23 mouse cellular contexts compared by ENCODE assay signal in the genomic region with DNA sequence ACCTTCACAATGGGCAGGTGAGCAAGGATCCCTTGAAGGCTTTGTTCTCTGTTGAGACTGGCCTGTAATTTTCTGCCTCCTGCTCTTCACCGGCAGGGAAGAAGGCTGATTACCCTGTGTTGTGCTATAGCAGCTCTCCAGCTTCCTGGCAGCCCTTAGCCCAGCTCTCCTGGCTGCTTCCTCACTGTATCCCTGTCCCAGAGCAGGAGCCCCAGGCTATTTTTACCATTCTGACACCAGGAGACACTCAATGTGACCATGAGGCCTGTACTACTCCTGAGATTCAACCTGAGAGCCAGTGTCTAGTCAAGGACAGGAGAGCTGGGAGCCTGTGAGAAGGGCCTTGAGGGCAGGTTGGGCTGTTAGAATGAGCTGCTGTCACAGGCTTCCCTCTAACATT. TPM values are rescaled to one million over a fixed set of nuclear protein-coding genes. Genes with fewer than 3 reads are reported as not detected.
A peak's percentile ranks its signal among the peaks of the same experiment; 100 is the strongest.
DNase-seq lines count a peak whose midpoint lies in the region; ATAC-seq and TF ChIP-seq lines count a peak whose summit lies in the region.
"Had no signal": no experiment of that assay in that cellular context is flagged by ENCODE, and none has a peak within 500 bp of the region (broad histone marks: within the 10 kb centered on the region; RNA-seq: fewer than 3 reads in every experiment).

No protein-coding gene starts in this region.

- H3K4me3 ChIP-seq in gastrocnemius, adult 2 months = peak overlapping the region; percentile 98
- no peak overlapping the region for H3K4me3 ChIP-seq in heart, embryonic 12.5 days
- no peak overlapping the region for H3K4me3 ChIP-seq in forebrain, embryonic 15.5 days
- H3K4me3 ChIP-seq: embryonic facial prominence, embryonic 15.5 days; liver, embryonic 13.5 days; midbrain, embryonic 12.5 days had no signal

- no peaks in the 10 kb centered on the region for H3K27me3 ChIP-seq in heart, embryonic 12.5 days (replicated peaks)
- no peaks in the 10 kb centered on the region for H3K27me3 ChIP-seq in forebrain, embryonic 15.5 days
- H3K27me3 ChIP-seq: embryonic facial prominence, embryonic 15.5 days; liver, embryonic 13.5 days; midbrain, embryonic 12.5 days had no signal

- peaks cover 47% of the 10 kb centered on the region for H3K4me1 ChIP-seq in heart, embryonic 12.5 days (replicated peaks)
- peaks cover 18% of the 10 kb centered on the region for H3K4me1 ChIP-seq in forebrain, embryonic 15.5 days

- intact Hi-C loops in gastrocnemius, adult 2 months (cut with DNase I) = no loop called here
- intact Hi-C loops in gastrocnemius, postnatal 14 days (cut with DNase I; ENCODE audit: low total_unique reads) = no loop called here
- intact Hi-C loops in heart, postnatal 10 days (cut with DNase I) = no loop called here

- H3K27ac ChIP-seq in gastrocnemius, adult 2 months = peak overlapping the region; percentile 99
- peak overlapping the region; percentile 81 for H3K27ac ChIP-seq in heart, embryonic 12.5 days (ENCODE audit: poor library complexity, severe bottlenecking)
- no peak overlapping the region for H3K27ac ChIP-seq in forebrain, embryonic 15.5 days (replicated peaks)
- H3K27ac ChIP-seq: embryonic facial prominence, embryonic 15.5 days; liver, embryonic 13.5 days; midbrain, embryonic 12.5 days had no signal

- DNase-seq in gastrocnemius, adult 2 months = peak; percentile 79
- no peak for DNase-seq in gastrocnemius, postnatal 14 days
- DNase-seq in heart, adult 8-10 months (ENCODE audit: low spot score) = peak; percentile 62
- peak; percentile 66 to 72 for DNase-seq in heart, postnatal 10 days
- no peak for DNase-seq in retina, postnatal 1 day
- DNase-seq: adrenal gland, postnatal 36 days; cerebellum, adult 9-11 months; kidney, postnatal 36 days; liver, embryonic 13.5 days; lung, embryonic 14.5 days; right cerebral cortex, postnatal 14 days; spleen, adult 18-20 months had no signal

- no peak for ATAC-seq in heart, embryonic 12.5 days (ENCODE audit: insufficient number of reproducible peaks, low FRiP score)
- no peak for ATAC-seq in forebrain, embryonic 15.5 days (replicated peaks)
- ATAC-seq: CD4-positive, CD25-positive, alpha-beta regulatory T cell, adult 4 months; intestine, postnatal 0 days had no signal

- peak overlapping the region; percentile 45 for H3K9ac ChIP-seq in heart, embryonic 12.5 days
- no peak overlapping the region for H3K9ac ChIP-seq in forebrain, embryonic 15.5 days (replicated peaks)
- H3K9ac ChIP-seq: embryonic facial prominence, embryonic 15.5 days; liver, embryonic 13.5 days; lung, embryonic 14.5 days; midbrain, embryonic 12.5 days had no signal

- 58% methylated on average over 1 of the region's 1 CpGs for WGBS in heart, embryonic 12.5 days
- 95% methylated on average over 1 of the region's 1 CpGs for WGBS in forebrain, embryonic 15.5 days

- H3K36me3 ChIP-seq in heart, embryonic 12.5 days = peaks cover 59% of the 10 kb centered on the region
- peaks cover 57% of the 10 kb centered on the region for H3K36me3 ChIP-seq in forebrain, embryonic 15.5 days

- H3K4me2 ChIP-seq in heart, embryonic 12.5 days = peak overlapping the region; percentile 8
- no peak overlapping the region for H3K4me2 ChIP-seq in forebrain, embryonic 15.5 days (replicated peaks)
- H3K4me2 ChIP-seq: embryonic facial prominence, embryonic 15.5 days; liver, embryonic 13.5 days; lung, embryonic 14.5 days; midbrain, embryonic 12.5 days had no signal

- no peaks in the 10 kb centered on the region for H3K9me3 ChIP-seq in heart, embryonic 12.5 days (replicated peaks)
- no peaks in the 10 kb centered on the region for H3K9me3 ChIP-seq in forebrain, embryonic 15.5 days
- H3K9me3 ChIP-seq: embryonic facial prominence, embryonic 15.5 days; liver, embryonic 13.5 days; midbrain, embryonic 12.5 days had no signal

- no peak for TF ChIP-seq CTCF in gastrocnemius, adult 2 months (IDR thresholded peaks at IDR 0.05)

RNA-seq across cellular contexts. Expression of gene Gzmm, which starts 2.1 kb away (rescaled TPM):
- 1 to 10 TPM; 7.2 to 9.8 TPM for total RNA-seq in gastrocnemius, adult 2 months (2021)
- total RNA-seq in gastrocnemius, postnatal 14 days (2021) = 1 to 10 TPM; 2.3 to 2.9 TPM
- total RNA-seq in heart, adult 8-10 months (2022) = 1 to 10 TPM; 7.6 to 9.0 (median 8.3) TPM
- polyA plus RNA-seq in heart, embryonic 12.5 days (2016; fragmentation: Nextera tagmentation; extraction: Ambion mirVana) = 0.78 and 0.83 TPM in 2 replicates
- total RNA-seq in heart, postnatal 10 days (2021) = 1 to 10 TPM; 3.8 to 4.3 TPM
- 2.0 and 2.3 TPM in 2 replicates for polyA plus RNA-seq in forebrain, embryonic 15.5 days (2015; fragmentation: Nextera tagmentation; extraction: Ambion mirVana)

RNA-seq across cellular contexts. Expression of gene Cdc34, which starts 4.7 kb away (rescaled TPM):
- 100 to 1,000 TPM; 366 to 415 TPM for total RNA-seq in gastrocnemius, adult 2 months (2021)
- 100 to 1,000 TPM; 314 to 321 TPM for total RNA-seq in gastrocnemius, postnatal 14 days (2021)
- total RNA-seq in heart, adult 8-10 months (2022) = 100 to 1,000 TPM; 201 to 230 (median 213) TPM
- 151 and 152 TPM in 2 replicates for polyA plus RNA-seq in heart, embryonic 12.5 days (2016; fragmentation: Nextera tagmentation; extraction: Ambion mirVana)
- total RNA-seq in heart, postnatal 10 days (2021) = 100 to 1,000 TPM; 152 to 159 TPM
- 75.7 and 81.2 TPM in 2 replicates for polyA plus RNA-seq in forebrain, embryonic 15.5 days (2015; fragmentation: Nextera tagmentation; extraction: Ambion mirVana)

RNA-seq across cellular contexts. Expression of gene Tpgs1, which starts 17.5 kb away (rescaled TPM):
- total RNA-seq in gastrocnemius, adult 2 months (2021) = 10 to 100 TPM; 18.4 to 19.2 TPM
- 10 to 100 TPM; 22.6 to 24.0 TPM for total RNA-seq in gastrocnemius, postnatal 14 days (2021)
- 10 to 100 TPM; 14.5 to 20.0 (median 16.9) TPM for total RNA-seq in heart, adult 8-10 months (2022)
- 41.9 and 46.0 TPM in 2 replicates for polyA plus RNA-seq in heart, embryonic 12.5 days (2016; fragmentation: Nextera tagmentation; extraction: Ambion mirVana)
- total RNA-seq in heart, postnatal 10 days (2021) = 10 to 100 TPM; 24.3 to 24.4 TPM
- polyA plus RNA-seq in forebrain, embryonic 15.5 days (2015; fragmentation: Nextera tagmentation; extraction: Ambion mirVana) = 80.0 and 83.6 TPM in 2 replicates

RNA-seq across cellular contexts. Expression of gene Bsg, which starts 17.6 kb away (rescaled TPM):
- 100 to 1,000 TPM; 650 to 652 TPM for total RNA-seq in gastrocnemius, adult 2 months (2021)
- 100 to 1,000 TPM; 496 to 497 TPM for total RNA-seq in gastrocnemius, postnatal 14 days (2021)
- 1,000 to 10,000 TPM; 1,424 to 1,552 (median 1,533) TPM for total RNA-seq in heart, adult 8-10 months (2022)
- 1,289 and 1,310 TPM in 2 replicates for polyA plus RNA-seq in heart, embryonic 12.5 days (2016; fragmentation: Nextera tagmentation; extraction: Ambion mirVana)
- total RNA-seq in heart, postnatal 10 days (2021) = 1,000 to 10,000 TPM; 1,161 to 1,276 TPM
- 689 and 728 TPM in 2 replicates for polyA plus RNA-seq in forebrain, embryonic 15.5 days (2015; fragmentation: Nextera tagmentation; extraction: Ambion mirVana)

RNA-seq across cellular contexts. Expression of gene Madcam1, which starts 22.3 kb away (rescaled TPM):
- total RNA-seq in gastrocnemius, adult 2 months (2021) = not detected
- total RNA-seq in gastrocnemius, postnatal 14 days (2021) = not detected
- total RNA-seq in heart, adult 8-10 months (2022) = not detected
- 0.23 and 1.0 TPM in 2 replicates for polyA plus RNA-seq in heart, embryonic 12.5 days (2016; fragmentation: Nextera tagmentation; extraction: Ambion mirVana)
- total RNA-seq in heart, postnatal 10 days (2021) = under 1 TPM; 0.24 to 0.60 TPM
- 0.95 and 1.3 TPM in 2 replicates for polyA plus RNA-seq in forebrain, embryonic 15.5 days (2015; fragmentation: Nextera tagmentation; extraction: Ambion mirVana)
- total RNA-seq: adrenal gland, postnatal 36 days; common myeloid progenitor, adult 5-6 weeks; gastrocnemius, adult 8-10 months; left cerebral cortex, adult 18-20 months; left cerebral cortex, postnatal 36 days; megakaryocyte, adult 5-6 weeks had no signal

Comparison
In these comparisons a context has a peak if more than half of its experiments do, and no peak if none do; other contexts are left out.
1. DNase-seq: peak in gastrocnemius, adult 2 months (single experiment), heart, adult 8-10 months (single experiment) and heart, postnatal 10 days (2 of 2); none in gastrocnemius, postnatal 14 days (single experiment) and retina, postnatal 1 day (single experiment).